Mouse (Mus musculus) liver, adult 2 months (tissue): Measurements from ENCODE around the gene Mpp2. TPM values are rescaled to one million over a fixed set of nuclear protein-coding genes. Genes with fewer than 3 reads are reported as not detected.

Source experiments
- DNase-seq: peaks from one replicate; pipeline ENCODE4 v3.0.0-alpha.2; 2011; ENCODE audit warnings: low read depth, low spot score; ENCODE audit errors: extremely low read depth
- H3K27ac ChIP-seq: fragments of 200-500 bp; replicated peaks from 2 replicates; pipeline ENCODE4 v1.5.1; 2012; ENCODE audit warnings: low read depth, mild to moderate bottlenecking, control low read depth, inconsistent platforms, low read length; ENCODE audit not compliant: insufficient read depth
- H3K27me3 ChIP-seq: fragments of 200-500 bp; 2 replicates; pipeline ENCODE4 v1.6.1; 2012; ENCODE audit warnings: mild to moderate bottlenecking, moderate library complexity, low read length, inconsistent platforms; ENCODE audit not compliant: control insufficient read depth, insufficient read depth
- H3K36me3 ChIP-seq: fragments of 200-500 bp; 2 replicates; pipeline ENCODE4 v1.6.1; 2012; ENCODE audit warnings: low read length, inconsistent platforms; ENCODE audit not compliant: control insufficient read depth, insufficient read depth
- H3K4me1 ChIP-seq: fragments of 200-500 bp; 2 replicates; pipeline ENCODE4 v1.6.1; 2011; ENCODE audit warnings: low read length; ENCODE audit not compliant: control insufficient read depth, insufficient read depth
- H3K4me3 ChIP-seq: fragments of 200-500 bp; 2 replicates; pipeline ENCODE4 v1.5.1; 2011; ENCODE audit warnings: low read depth, mild to moderate bottlenecking, control low read depth, low read length, moderate library complexity; ENCODE audit not compliant: insufficient read depth
- H3K79me2 ChIP-seq: fragments of 200-500 bp; 2 replicates; pipeline ENCODE4 v1.6.1; 2012; ENCODE audit warnings: inconsistent platforms, mild to moderate bottlenecking, low read length, moderate library complexity; ENCODE audit not compliant: control insufficient read depth, insufficient read depth
- H3K9ac ChIP-seq: fragments of 200-500 bp; 2 replicates; pipeline ENCODE4 v1.6.1; 2012; ENCODE audit warnings: low read depth, mild to moderate bottlenecking, control low read depth, inconsistent platforms, low read length
- CTCF ChIP-seq: fragments of 200-500 bp; IDR thresholded peaks from 2 replicates; pipeline ENCODE4 v1.5.1; 2011; ENCODE audit warnings: low read depth, low read length, control low read depth
- POLR2A ChIP-seq: fragments of 200-500 bp; IDR thresholded peaks from 2 replicates; pipeline ENCODE4 v1.6.1; 2011; ENCODE audit warnings: low read length, control low read depth; ENCODE audit not compliant: insufficient read depth; ENCODE audit errors: extremely low read depth
- WGBS: fragments of 180-500 bp; shearing (Covaris S2); methylation state at CpG from one replicate; pipeline ENCODE4 v1.1.7; 2018; 5-methylcytosine and 5-hydroxymethylcytosine counted together
- polyA plus RNA-seq: library from polyadenylated mRNA; depleted of rRNA; stranded (reverse); fragments of >200 nt; gene quantifications from 2 replicates; pipeline ENCODE4 v1.2.3, GENCODE M21; 2012
- total RNA-seq: library from RNA; depleted of rRNA; stranded (reverse); fragments of >200 nt; gene quantifications from 2 replicates; pipeline ENCODE4 v1.2.3, GENCODE M21; 2014

Mpp2 gene
- total and polyA plus RNA-seq, 2 experiments: under 0.01 to 0.20 TPM

DNA sequence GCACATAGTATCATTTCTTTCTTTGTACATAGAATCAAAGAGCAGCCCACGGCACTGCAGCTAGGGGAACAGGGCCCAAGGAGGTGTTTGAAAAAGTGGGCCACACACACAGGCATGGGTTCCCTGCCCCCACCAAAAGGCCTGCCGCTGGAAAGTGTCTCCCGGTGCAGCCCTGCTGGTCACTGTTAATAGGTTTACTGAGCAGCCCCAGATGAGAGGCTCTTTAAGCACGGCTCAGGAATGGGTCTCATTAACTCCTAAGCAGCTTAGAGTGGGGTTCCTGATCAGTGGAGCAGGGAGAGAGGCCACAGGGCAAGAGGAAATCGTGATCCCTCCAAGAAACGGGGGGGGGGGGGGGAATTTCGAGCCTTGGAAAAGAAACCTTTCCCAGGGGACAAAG lies 4.2 kb downstream of the Mpp2 start:
- Histone ChIP-seq H3K4me1 (peaks cover 8% of the 10 kb centered on the region), H3K36me3 (no peaks in the 10 kb centered on the region), H3K27me3 (no peaks in the 10 kb centered on the region), H3K79me2 (no peaks in the 10 kb centered on the region), H3K4me3 (no peak overlapping the region), H3K9ac (no peak overlapping the region), H3K27ac (no peak overlapping the region)
- WGBS: 88% methylated on average over 7 of the region's 7 CpGs
- TF ChIP-seq CTCF (no peak), POLR2A (no peak)
- DNase-seq: no peak

DNA sequence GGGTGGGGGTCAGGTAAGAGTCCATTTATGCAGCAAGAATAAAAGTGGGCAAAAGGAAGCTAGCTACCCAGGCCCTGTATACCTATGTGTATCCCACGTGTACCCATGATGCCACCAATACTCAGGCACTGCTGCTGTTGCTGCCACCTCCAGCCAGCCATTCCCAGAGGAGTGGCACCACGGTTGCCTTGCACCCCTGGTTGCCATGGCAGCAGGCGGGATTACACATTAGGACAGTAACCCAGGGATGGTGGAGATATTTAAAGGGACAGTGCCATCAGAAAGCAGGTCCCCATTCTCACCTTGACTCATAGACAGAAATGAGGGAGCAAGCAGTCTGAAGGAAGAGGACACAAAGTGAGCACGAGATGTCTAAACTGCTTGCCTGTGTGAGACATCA lies 5.1 kb downstream of the Mpp2 start:
- DNase-seq: peak; percentile 10
- no peak overlapping the region for H3K9ac ChIP-seq
- H3K4me3 ChIP-seq: no peak overlapping the region
- 60% methylated on average over 4 of the region's 4 CpGs for WGBS
- H3K36me3 ChIP-seq: no peaks in the 10 kb centered on the region
- H3K4me1 ChIP-seq: peaks cover 5% of the 10 kb centered on the region
- H3K27me3 ChIP-seq: no peaks in the 10 kb centered on the region
- no peak overlapping the region for H3K27ac ChIP-seq
- no peak for TF ChIP-seq POLR2A
- no peak for TF ChIP-seq CTCF
- no peaks in the 10 kb centered on the region for H3K79me2 ChIP-seq

DNA sequence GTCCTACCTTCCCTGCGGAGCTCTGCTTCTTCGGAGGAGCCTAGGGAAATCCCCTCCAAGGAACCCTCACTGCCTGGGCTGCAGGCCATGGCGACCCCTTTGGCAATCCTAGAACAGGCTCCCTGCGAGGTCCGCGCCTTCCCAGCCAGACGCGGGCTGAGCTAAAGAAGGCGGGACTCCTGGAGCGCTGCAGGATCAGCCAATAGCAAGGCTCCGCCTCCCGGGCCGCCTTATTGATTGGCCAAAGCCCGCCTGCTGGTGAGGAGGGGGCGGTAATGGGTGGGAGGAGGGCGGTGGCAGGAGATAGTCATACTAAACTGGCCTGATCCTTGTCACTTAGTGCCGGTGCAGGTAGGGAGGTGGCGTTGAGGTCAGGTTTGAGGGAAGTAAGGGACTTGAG lies 6.0 kb downstream of the Mpp2 start:
- Histone ChIP-seq H3K9ac (no peak overlapping the region), H3K79me2 (no peaks in the 10 kb centered on the region), H3K27me3 (no peaks in the 10 kb centered on the region), H3K4me3 (no peak overlapping the region), H3K36me3 (no peaks in the 10 kb centered on the region), H3K4me1 (peaks cover 2% of the 10 kb centered on the region; the same call in 1 of the 2 replicates), H3K27ac (no peak overlapping the region)
- TF ChIP-seq CTCF (no peak), POLR2A (no peak)
- peak; percentile 11 for DNase-seq
- WGBS: 3% methylated on average over 18 of the region's 18 CpGs

DNA sequence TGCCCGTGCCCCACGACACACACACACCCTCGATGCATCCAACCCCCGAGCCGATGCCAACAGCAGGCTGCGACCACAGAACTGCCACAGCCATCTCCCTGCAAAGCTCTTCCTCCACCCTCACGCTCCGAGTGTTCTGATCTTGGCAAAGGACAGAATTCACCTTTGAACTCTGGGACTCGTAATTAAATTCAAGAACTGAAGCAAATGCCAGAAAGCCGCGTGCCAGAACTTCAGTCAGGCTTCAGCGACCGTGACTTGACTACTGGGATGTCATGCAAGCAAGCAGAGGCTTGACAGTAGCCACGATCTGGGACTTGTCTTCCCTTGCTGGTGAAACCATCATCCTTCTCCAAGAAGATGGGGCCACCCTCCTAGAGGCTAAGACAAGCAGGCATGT lies 14.6 kb downstream of the Mpp2 start:
- Histone ChIP-seq H3K27ac (no peak overlapping the region), H3K4me3 (no peak overlapping the region), H3K36me3 (no peaks in the 10 kb centered on the region), H3K9ac (no peak overlapping the region), H3K4me1 (no peaks in the 10 kb centered on the region), H3K79me2 (no peaks in the 10 kb centered on the region), H3K27me3 (no peaks in the 10 kb centered on the region)
- DNase-seq: peak; percentile 40
- 59% methylated on average over 14 of the region's 14 CpGs for WGBS
- TF ChIP-seq POLR2A: no peak
- no peak for TF ChIP-seq CTCF

DNA sequence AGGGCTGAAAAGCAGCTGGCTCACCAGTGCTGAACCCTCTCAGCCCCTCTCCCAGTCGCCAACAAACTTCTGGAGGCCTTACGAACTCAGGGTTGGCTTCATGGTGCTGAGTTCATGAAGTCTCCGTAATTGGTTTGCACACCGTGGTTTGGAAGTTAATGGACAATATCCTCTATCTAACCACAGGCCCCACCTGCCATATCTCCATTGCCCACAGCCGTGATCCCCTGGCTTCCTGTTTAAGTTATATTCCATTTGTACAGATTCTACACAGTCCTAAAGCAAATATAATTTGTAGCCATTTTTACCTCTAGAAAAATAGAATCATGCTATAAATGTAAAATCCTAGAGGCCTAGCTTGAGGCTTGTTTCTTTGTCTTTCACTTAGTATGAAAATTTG lies 15.6 kb downstream of the Mpp2 start:
- Histone ChIP-seq H3K79me2 (no peaks in the 10 kb centered on the region), H3K27me3 (no peaks in the 10 kb centered on the region), H3K9ac (no peak overlapping the region), H3K27ac (no peak overlapping the region), H3K36me3 (no peaks in the 10 kb centered on the region), H3K4me1 (no peaks in the 10 kb centered on the region), H3K4me3 (no peak overlapping the region)
- no peak for DNase-seq
- TF ChIP-seq CTCF (no peak), POLR2A (no peak)
- 85% methylated on average over 5 of the region's 5 CpGs for WGBS

DNA sequence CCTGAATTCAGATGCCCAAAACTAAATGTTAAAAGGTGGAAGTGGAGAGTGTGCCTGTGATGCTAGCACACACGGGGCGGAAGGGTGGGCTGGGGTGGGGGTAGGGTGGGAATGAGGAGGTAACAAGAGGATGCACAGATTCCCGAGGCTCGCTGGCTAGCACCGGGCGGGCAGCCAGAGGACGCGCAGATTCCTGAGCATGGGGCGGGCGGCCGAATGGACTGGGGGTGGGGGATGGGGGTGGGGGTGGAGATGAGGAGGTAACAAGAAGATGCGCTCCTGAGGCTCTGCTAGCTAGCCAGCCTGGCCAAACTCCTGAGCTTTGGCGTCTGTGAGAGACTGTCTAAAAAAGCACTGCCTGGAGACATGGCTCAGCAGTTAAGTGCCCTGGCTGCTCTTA lies 17.9 kb downstream of the Mpp2 start:
- H3K27ac ChIP-seq: no peak overlapping the region
- WGBS: 25% methylated on average over 13 of the region's 13 CpGs
- no peaks in the 10 kb centered on the region for H3K4me1 ChIP-seq
- H3K27me3 ChIP-seq: no peaks in the 10 kb centered on the region
- no peaks in the 10 kb centered on the region for H3K79me2 ChIP-seq
- H3K4me3 ChIP-seq: no peak overlapping the region
- no peak overlapping the region for H3K9ac ChIP-seq
- H3K36me3 ChIP-seq: no peaks in the 10 kb centered on the region
- no peak for DNase-seq
- TF ChIP-seq CTCF (no peak), POLR2A (no peak)
